Comparison of ENCODE assay signal across 7 mouse cellular contexts in the genomic region with DNA sequence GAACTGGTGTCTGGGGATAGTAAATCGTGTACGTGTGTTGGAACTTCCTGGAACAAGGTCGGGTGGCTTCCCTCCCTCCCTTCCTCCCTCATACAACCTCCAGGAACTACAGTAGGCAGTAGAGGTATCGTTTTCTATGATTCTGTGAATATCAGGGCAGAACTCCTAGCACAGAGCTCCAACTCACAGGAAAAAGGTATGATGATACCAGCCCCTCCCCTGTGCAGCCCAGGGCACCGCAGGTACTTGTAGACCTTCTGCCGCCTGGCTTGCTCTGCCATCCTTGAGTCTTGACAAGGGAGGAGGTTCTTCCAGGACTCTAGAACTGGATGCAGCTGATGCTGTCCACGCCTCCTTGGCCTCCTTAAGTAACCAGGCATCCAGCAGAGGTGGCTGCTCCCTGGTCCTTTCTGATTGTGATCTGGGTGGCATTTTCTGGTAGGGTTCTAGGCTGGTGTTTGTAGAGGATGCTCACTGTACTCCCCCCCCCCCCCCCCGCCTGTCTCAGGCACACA. TPM values are rescaled to one million over a fixed set of nuclear protein-coding genes. Genes with fewer than 3 reads are reported as not detected.
DNase-seq lines count a peak whose midpoint lies in the region; ATAC-seq and TF ChIP-seq lines count a peak whose summit lies in the region.

No protein-coding gene starts in this region.

- TF ChIP-seq CTCF in MEL (IDR thresholded peaks at IDR 0.05 in 2 of 3, conservative IDR thresholded peaks at IDR 0.05 in 1 of 3; ENCODE audit: control insufficient read depth in 1 of 3, insufficient read depth in 1 of 3, low read depth in 2 of 3, low read length in 3 of 3, poor library complexity in 1 of 3, severe bottlenecking in 1 of 3), result no peak
- TF ChIP-seq CTCF in lung, adult 2 months (IDR thresholded peaks at IDR 0.05; ENCODE audit: insufficient read depth, low read length), result no peak

- 0 out of 4 replicates have a peak, but pooled peaks of 1 of the 2 experiments have one; percentile 22 for TF ChIP-seq EP300 in MEL (IDR thresholded peaks at IDR 0.05; ENCODE audit: low read depth in 1 of 2, low read length in 2 of 2)

- no peaks in the 10 kb centered on the region for H3K79me2 ChIP-seq in MEL (ENCODE audit: control insufficient read depth, insufficient read depth, low read length, poor library complexity)

- H3K36me3 ChIP-seq in kidney, embryonic 14.5 days (ENCODE audit: control insufficient read depth, insufficient read depth, low read length), result no peaks in the 10 kb centered on the region
- peaks cover 0 to 5% of the 10 kb centered on the region in 2 experiments; a peak in 1 of 4 replicates for H3K36me3 ChIP-seq in MEL (ENCODE audit: control insufficient read depth in 1 of 2, insufficient read depth in 2 of 2, low read length in 2 of 2)
- no peaks in the 10 kb centered on the region for H3K36me3 ChIP-seq in embryonic facial prominence, embryonic 12.5 days
- H3K36me3 ChIP-seq in liver, embryonic 12.5 days, result no peaks in the 10 kb centered on the region

- peaks cover 7% of the 10 kb centered on the region; the same call in 1 of the 2 replicates for H3K27me3 ChIP-seq in kidney, embryonic 14.5 days (ENCODE audit: control insufficient read depth, insufficient read depth, low read length)
- H3K27me3 ChIP-seq in MEL (ENCODE audit: control insufficient read depth in 1 of 2, insufficient read depth in 2 of 2, low read length in 2 of 2), result no peaks in the 10 kb centered on the region
- 0 out of 2 replicates have a peak, but pooled peaks cover 10% of the 10 kb centered on the region for H3K27me3 ChIP-seq in embryonic facial prominence, embryonic 12.5 days
- peaks cover 59% of the 10 kb centered on the region for H3K27me3 ChIP-seq in liver, embryonic 12.5 days (replicated peaks)

- no peak overlapping the region for H3K27ac ChIP-seq in kidney, embryonic 14.5 days (ENCODE audit: low read depth, low read length)
- peak overlapping the region; percentile 55 for H3K27ac ChIP-seq in MEL (ENCODE audit: control insufficient read depth, low read depth, low read length)
- peak overlapping the region; percentile 37; the same call in 1 of the 2 replicates for H3K27ac ChIP-seq in embryonic facial prominence, embryonic 12.5 days
- peak overlapping the region; percentile 66 for H3K27ac ChIP-seq in liver, embryonic 12.5 days

- no peak for TF ChIP-seq RAD21 in MEL (IDR thresholded peaks at IDR 0.05; ENCODE audit: low read depth, low read length)

- ATAC-seq in kidney, embryonic 14.5 days (ENCODE audit: low FRiP score, low TSS enrichment), result no peak
- no peak for ATAC-seq in embryonic facial prominence, embryonic 12.5 days (ENCODE audit: insufficient number of reproducible peaks, insufficient read depth, low FRiP score, low TSS enrichment)
- ATAC-seq in liver, embryonic 12.5 days, result peak; percentile 34; the same call in 1 of the 2 replicates

- no peak overlapping the region for H3K4me3 ChIP-seq in kidney, embryonic 14.5 days (ENCODE audit: low read length)
- peak overlapping the region; percentile 27 to 45 for H3K4me3 ChIP-seq in MEL (ENCODE audit: control insufficient read depth in 1 of 2, insufficient read depth in 1 of 2, low read depth in 2 of 2, low read length in 2 of 2)
- no peak overlapping the region for H3K4me3 ChIP-seq in embryonic facial prominence, embryonic 12.5 days
- H3K4me3 ChIP-seq in liver, embryonic 12.5 days, result no peak overlapping the region
- H3K4me3 ChIP-seq in lung, adult 2 months (replicated peaks; ENCODE audit: extremely low read depth, low read depth, low read length), result no peak overlapping the region

- H3K9ac ChIP-seq in kidney, embryonic 14.5 days (ENCODE audit: low read depth, low read length), result no peak overlapping the region
- H3K9ac ChIP-seq in MEL (ENCODE audit: control insufficient read depth, low read depth, low read length, poor library complexity, severe bottlenecking), result peak overlapping the region; percentile 52
- H3K9ac ChIP-seq in embryonic facial prominence, embryonic 12.5 days, result 0 out of 2 replicates have a peak overlapping the region, but pooled peaks have one; percentile 36
- 0 out of 2 replicates have a peak overlapping the region, but pooled peaks have one; percentile 43 for H3K9ac ChIP-seq in liver, embryonic 12.5 days

- peaks cover 54% of the 10 kb centered on the region for H3K4me1 ChIP-seq in kidney, embryonic 14.5 days (ENCODE audit: control insufficient read depth, insufficient read depth, low read length)
- H3K4me1 ChIP-seq in MEL (ENCODE audit: control insufficient read depth in 1 of 2, insufficient read depth in 2 of 2, low read length in 2 of 2), result peaks cover 4 to 27% of the 10 kb centered on the region in 2 experiments; a peak in 3 of 4 replicates
- peaks cover 45% of the 10 kb centered on the region for H3K4me1 ChIP-seq in embryonic facial prominence, embryonic 12.5 days
- peaks cover 41% of the 10 kb centered on the region for H3K4me1 ChIP-seq in liver, embryonic 12.5 days
- H3K4me1 ChIP-seq in lung, adult 2 months (ENCODE audit: control insufficient read depth, insufficient read depth, low read length), result no peaks in the 10 kb centered on the region

- no peak for DNase-seq in kidney, adult 8-10 months
- DNase-seq in MEL (ENCODE audit: low read depth, low spot score), result peak; percentile 67
- DNase-seq in testis, postnatal 14 days (ENCODE audit: low spot score), result no peak
- DNase-seq in lung, adult 2 months, result no peak

- WGBS in kidney, embryonic 14.5 days, result 30% methylated on average over 7 of the region's 8 CpGs
- WGBS in embryonic facial prominence, embryonic 12.5 days, result 33% methylated on average over 8 of the region's 8 CpGs
- 30% methylated on average over 7 of the region's 8 CpGs for WGBS in liver, embryonic 12.5 days (ENCODE audit: insufficient replicate concordance)
- 41% methylated on average over 8 of the region's 8 CpGs for WGBS in lung, adult 2 months

- no peak for TF ChIP-seq POLR2A in MEL (IDR thresholded peaks at IDR 0.05; ENCODE audit: control insufficient read depth in 1 of 2, insufficient read depth in 1 of 2, low read depth in 1 of 2, low read length in 2 of 2, poor library complexity in 1 of 2)
- TF ChIP-seq POLR2A in lung, adult 2 months (IDR thresholded peaks at IDR 0.05; ENCODE audit: borderline replicate concordance, extremely low read depth, low read depth, low read length), result no peak

- H3K4me2 ChIP-seq in kidney, embryonic 14.5 days (replicated peaks; ENCODE audit: low read depth, low read length), result peak overlapping the region; percentile 1; the same call in 1 of the 2 replicates
- H3K4me2 ChIP-seq in embryonic facial prominence, embryonic 12.5 days (replicated peaks), result 0 out of 2 replicates have a peak overlapping the region, but pooled peaks have one; percentile 5
- peak overlapping the region; percentile 64 for H3K4me2 ChIP-seq in liver, embryonic 12.5 days

- H3K9me3 ChIP-seq in kidney, embryonic 14.5 days (ENCODE audit: control insufficient read depth, low read length), result no peaks in the 10 kb centered on the region
- no peaks in the 10 kb centered on the region for H3K9me3 ChIP-seq in MEL (replicated peaks; ENCODE audit: insufficient read depth, low read length)
- no peaks in the 10 kb centered on the region for H3K9me3 ChIP-seq in embryonic facial prominence, embryonic 12.5 days
- no peaks in the 10 kb centered on the region for H3K9me3 ChIP-seq in liver, embryonic 12.5 days (replicated peaks)

TF ChIP-seq in MEL, 35 proteins besides CTCF, POLR2A, EP300 and RAD21:
- TF ChIP-seq ZKSCAN1 (IDR thresholded peaks at IDR 0.05; ENCODE audit: low read depth, low read length) (no peak), ZNF384 (IDR thresholded peaks at IDR 0.05; ENCODE audit: low read depth, low read length) (no peak), MAZ (IDR thresholded peaks at IDR 0.05; ENCODE audit: low read depth, low read length) (peak; percentile 20; the same call in 1 of the 2 replicates), SIN3A (IDR thresholded peaks at IDR 0.05; ENCODE audit: low read length) (peak; percentile 43; the same call in 1 of the 2 replicates)
TF ChIP-seq in MEL: peak in this region for 2.

RNA-seq across cellular contexts. Expression of a gene that starts 10.3 kb away (rescaled TPM):
- 9.9 and 10.7 TPM in 2 replicates for polyA plus RNA-seq in kidney, embryonic 14.5 days (2014; fragmentation: Nextera tagmentation; extraction: Ambion mirVana)
- total RNA-seq in MEL (2012; rRNA removed), result 1.9 and 4.5 TPM in 2 replicates
- polyA plus RNA-seq in MEL (2012; ENCODE audit: insufficient read depth in 1 of 2, insufficient read length in 2 of 2, low read depth in 1 of 2, low replicate concordance in 2 of 2, missing spikeins in 1 of 2), result 10 to 100 TPM in 1 of 2 experiments, not detected in 1; 15.7 TPM
- 11.3 and 12.2 TPM in 2 replicates for polyA plus RNA-seq in embryonic facial prominence, embryonic 12.5 days (2016; fragmentation: Nextera tagmentation; extraction: Ambion mirVana)
- 6.4 and 7.6 TPM in 2 replicates for polyA plus RNA-seq in liver, embryonic 12.5 days (2016; fragmentation: Nextera tagmentation; extraction: Ambion mirVana)
- polyA plus RNA-seq in lung, adult 2 months (2012; rRNA removed), result 42.0 and 44.3 TPM in 2 replicates

RNA-seq across cellular contexts. Expression of a gene that starts 27.1 kb away (rescaled TPM):
- 223 and 304 TPM in 2 replicates for polyA plus RNA-seq in kidney, embryonic 14.5 days (2014; fragmentation: Nextera tagmentation; extraction: Ambion mirVana)
- 281 and 284 TPM in 2 replicates for total RNA-seq in MEL (2012; rRNA removed)
- 100 to 1,000 TPM; 370 to 430 TPM for polyA plus RNA-seq in MEL (2012; ENCODE audit: insufficient read depth in 1 of 2, insufficient read length in 2 of 2, low read depth in 1 of 2, low replicate concordance in 2 of 2, missing spikeins in 1 of 2)
- polyA plus RNA-seq in embryonic facial prominence, embryonic 12.5 days (2016; fragmentation: Nextera tagmentation; extraction: Ambion mirVana), result 273 and 275 TPM in 2 replicates
- 218 and 230 TPM in 2 replicates for polyA plus RNA-seq in liver, embryonic 12.5 days (2016; fragmentation: Nextera tagmentation; extraction: Ambion mirVana)
- polyA plus RNA-seq in lung, adult 2 months (2012; rRNA removed), result 25.0 and 31.4 TPM in 2 replicates

RNA-seq across cellular contexts. Expression of a gene that starts 38.6 kb away (rescaled TPM):
- polyA plus RNA-seq in kidney, embryonic 14.5 days (2014; fragmentation: Nextera tagmentation; extraction: Ambion mirVana), result 3.0 and 5.5 TPM in 2 replicates
- total RNA-seq in MEL (2012; rRNA removed), result 0.03 TPM in 1 of 2 replicates, not detected in the other
- polyA plus RNA-seq in MEL (2012; ENCODE audit: insufficient read depth in 1 of 2, insufficient read length in 2 of 2, low read depth in 1 of 2, low replicate concordance in 2 of 2, missing spikeins in 1 of 2), result not detected
- polyA plus RNA-seq in embryonic facial prominence, embryonic 12.5 days (2016; fragmentation: Nextera tagmentation; extraction: Ambion mirVana), result 6.6 and 6.8 TPM in 2 replicates
- 0.23 TPM in 2 replicates for polyA plus RNA-seq in liver, embryonic 12.5 days (2016; fragmentation: Nextera tagmentation; extraction: Ambion mirVana)
- 0.29 and 0.40 TPM in 2 replicates for polyA plus RNA-seq in lung, adult 2 months (2012; rRNA removed)

RNA-seq across cellular contexts. Expression of a gene that starts 47.6 kb away (rescaled TPM):
- polyA plus RNA-seq in kidney, embryonic 14.5 days (2014; fragmentation: Nextera tagmentation; extraction: Ambion mirVana), result 3.6 and 4.9 TPM in 2 replicates
- 295 and 329 TPM in 2 replicates for total RNA-seq in MEL (2012; rRNA removed)
- polyA plus RNA-seq in MEL (2012; ENCODE audit: insufficient read depth in 1 of 2, insufficient read length in 2 of 2, low read depth in 1 of 2, low replicate concordance in 2 of 2, missing spikeins in 1 of 2), result 100 to 1,000 TPM; 244 to 327 TPM
- 6.5 and 7.2 TPM in 2 replicates for polyA plus RNA-seq in embryonic facial prominence, embryonic 12.5 days (2016; fragmentation: Nextera tagmentation; extraction: Ambion mirVana)
- 135 and 147 TPM in 2 replicates for polyA plus RNA-seq in liver, embryonic 12.5 days (2016; fragmentation: Nextera tagmentation; extraction: Ambion mirVana)
- 36.8 and 41.6 TPM in 2 replicates for polyA plus RNA-seq in lung, adult 2 months (2012; rRNA removed)

Comparison
In these comparisons a context has a peak if more than half of its experiments do, and no peak if none do; other contexts are left out.
1. H3K4me2 ChIP-seq: peak in every context shown above with its lines; median percentile 64 in liver, embryonic 12.5 days; 5 in embryonic facial prominence, embryonic 12.5 days; 1 in kidney, embryonic 14.5 days.
2. H3K4me3 ChIP-seq: peak in MEL (2 of 2); none in kidney, embryonic 14.5 days (single experiment), embryonic facial prominence, embryonic 12.5 days (single experiment), liver, embryonic 12.5 days (single experiment) and lung, adult 2 months (single experiment).